Mouse (Mus musculus) macrophage (primary cell): ENCODE results near the gene Map2k5. TPM values are rescaled to one million over a fixed set of nuclear protein-coding genes. Genes with fewer than 3 reads are reported as not detected.

ENCODE experiments used
- H3K27ac ChIP-seq: fragments of 350-480 bp; formaldehyde crosslinking; 2 replicates; pipeline ENCODE4 v1.9.0; 2021
- H3K36me3 ChIP-seq: fragments of 350-480 bp; formaldehyde crosslinking; 2 replicates; pipeline ENCODE4 v1.9.0; 2021; ENCODE audit errors: inconsistent target
- H3K4me3 ChIP-seq: fragments of 350-480 bp; formaldehyde crosslinking; 2 replicates; pipeline ENCODE4 v1.9.0; 2021; ENCODE audit errors: inconsistent target
- H3K79me2 ChIP-seq: fragments of 350-480 bp; formaldehyde crosslinking; 2 replicates; pipeline ENCODE4 v1.9.0; 2021; ENCODE audit errors: inconsistent target
- WGBS: methylation state at CpG from one replicate; pipeline ENCODE4 v1.1.7; 2026; ENCODE audit warnings: inconsistent platforms; ENCODE audit not compliant: missing documents; 5-methylcytosine and 5-hydroxymethylcytosine counted together
- polyA plus RNA-seq: library from polyadenylated mRNA; stranded (reverse); fragments of 250-400 nt; gene quantifications from 3 replicates; pipeline ENCODE4 v1.2.4, GENCODE M21; 2018; ENCODE audit warnings: inconsistent platforms

Gene Map2k5
- polyA plus RNA-seq, 1 experiment from 2014 or later, result 30.0 TPM

- H3K36me3 ChIP-seq, result peaks cover 15% of the 10 kb centered on the region; the same call in 1 of the 2 replicates
- H3K27ac ChIP-seq, result no peak overlapping the region
- no peak overlapping the region for H3K4me3 ChIP-seq
- WGBS, result 71% methylated on average over 1 of the region's 1 CpGs
- no peaks in the 10 kb centered on the region for H3K79me2 ChIP-seq
Observed at GRCm38 (mm10) chr9:63263188-63263587, 114.5 kb downstream of the Map2k5 start.

DNA sequence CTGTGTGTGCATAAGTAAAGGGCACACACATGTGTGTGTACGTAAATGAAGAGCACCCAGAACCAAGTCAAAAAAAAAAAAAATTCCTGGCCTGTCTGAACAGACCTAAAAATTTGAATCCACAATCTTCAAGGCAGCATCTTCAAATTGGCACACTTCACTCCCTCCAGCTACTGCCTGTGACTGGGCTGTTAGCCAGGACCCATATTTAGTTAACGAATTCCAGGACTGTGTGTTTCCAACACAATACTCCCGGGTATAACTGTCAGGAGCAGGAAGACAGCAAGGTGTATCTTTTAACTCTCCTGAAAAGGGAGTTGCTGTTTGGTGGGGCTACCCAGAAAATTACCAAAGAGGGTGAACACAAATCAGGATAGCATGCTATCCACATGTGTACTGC, 118.9 kb downstream of the Map2k5 start:
- H3K79me2 ChIP-seq, result no peaks in the 10 kb centered on the region
- no peak overlapping the region for H3K4me3 ChIP-seq
- H3K27ac ChIP-seq, result no peak overlapping the region
- peaks cover 32% of the 10 kb centered on the region for H3K36me3 ChIP-seq
- 94% methylated on average over 3 of the region's 3 CpGs for WGBS

DNA sequence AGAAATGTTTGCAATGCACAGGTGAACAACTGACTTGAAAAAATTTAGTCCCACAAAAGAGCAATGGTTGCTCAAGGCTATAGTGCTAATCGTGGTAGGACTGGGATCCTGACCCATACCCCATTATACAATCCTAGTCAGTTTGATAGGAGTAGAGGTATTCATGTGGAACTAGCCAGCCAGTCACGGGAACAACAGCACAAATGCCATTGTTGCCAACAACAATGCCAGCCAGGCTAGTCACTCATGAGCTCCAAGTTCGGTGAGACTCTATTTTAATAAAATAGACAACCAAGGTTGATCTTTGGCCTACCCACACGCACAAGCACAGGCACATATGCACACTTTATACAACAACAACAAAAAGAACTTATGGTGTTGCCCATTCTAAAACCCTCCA, 120.0 kb downstream of the Map2k5 start:
- Histone ChIP-seq H3K79me2 (no peaks in the 10 kb centered on the region), H3K4me3 (no peak overlapping the region), H3K27ac (no peak overlapping the region), H3K36me3 (peaks cover 32% of the 10 kb centered on the region)
- WGBS, result 92% methylated on average over 4 of the region's 4 CpGs

DNA sequence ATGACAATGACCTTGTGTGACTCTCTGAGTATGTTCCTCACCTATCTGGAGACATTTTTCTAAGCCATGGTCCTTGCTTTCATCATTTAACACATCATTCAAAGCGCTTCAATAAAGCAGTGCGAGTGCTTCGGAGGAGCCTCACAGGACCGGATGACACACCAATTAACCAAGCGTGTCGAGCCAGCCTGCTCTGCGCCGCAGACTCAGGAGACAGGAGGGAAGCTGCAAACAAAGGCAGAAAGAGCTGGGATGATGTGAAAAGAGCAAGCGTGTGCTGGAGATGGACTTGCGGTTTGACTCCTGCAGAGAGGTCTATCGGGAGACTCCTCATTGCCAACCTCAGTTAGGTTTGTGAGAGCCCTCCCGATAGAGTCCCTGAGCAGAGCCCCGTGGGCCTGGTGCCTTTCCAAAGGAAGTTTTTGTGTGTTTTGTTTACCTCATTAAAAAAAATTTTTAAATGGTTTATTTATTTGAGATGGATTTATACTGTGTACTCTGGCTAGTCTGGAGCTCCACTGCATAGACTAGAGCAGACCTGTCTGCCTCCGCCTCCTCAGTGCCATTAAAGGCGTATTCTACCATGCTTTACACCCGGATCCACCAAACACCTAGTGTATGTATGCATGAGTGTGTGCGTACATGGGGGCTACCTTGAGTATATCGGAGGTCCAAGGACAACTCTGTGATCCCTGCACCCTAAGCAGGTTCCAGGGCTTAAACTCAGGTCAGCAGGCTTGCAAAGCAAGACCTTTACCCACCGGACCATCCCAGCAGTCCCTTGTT, 126.7 kb downstream of the Map2k5 start:
- H3K4me3 ChIP-seq, result no peak overlapping the region
- no peaks in the 10 kb centered on the region for H3K79me2 ChIP-seq
- H3K36me3 ChIP-seq, result peaks cover 10% of the 10 kb centered on the region; the same call in 1 of the 2 replicates
- no peak overlapping the region for H3K27ac ChIP-seq
- WGBS, result 99% methylated on average over 17 of the region's 19 CpGs

- H3K4me3 ChIP-seq, result no peak overlapping the region
- peaks cover 19% of the 10 kb centered on the region for H3K36me3 ChIP-seq
- H3K79me2 ChIP-seq, result no peaks in the 10 kb centered on the region
- H3K27ac ChIP-seq, result no peak overlapping the region
Observed at GRCm38 (mm10) chr9:63248095-63248787, 129.5 kb downstream of the Map2k5 start.

DNA sequence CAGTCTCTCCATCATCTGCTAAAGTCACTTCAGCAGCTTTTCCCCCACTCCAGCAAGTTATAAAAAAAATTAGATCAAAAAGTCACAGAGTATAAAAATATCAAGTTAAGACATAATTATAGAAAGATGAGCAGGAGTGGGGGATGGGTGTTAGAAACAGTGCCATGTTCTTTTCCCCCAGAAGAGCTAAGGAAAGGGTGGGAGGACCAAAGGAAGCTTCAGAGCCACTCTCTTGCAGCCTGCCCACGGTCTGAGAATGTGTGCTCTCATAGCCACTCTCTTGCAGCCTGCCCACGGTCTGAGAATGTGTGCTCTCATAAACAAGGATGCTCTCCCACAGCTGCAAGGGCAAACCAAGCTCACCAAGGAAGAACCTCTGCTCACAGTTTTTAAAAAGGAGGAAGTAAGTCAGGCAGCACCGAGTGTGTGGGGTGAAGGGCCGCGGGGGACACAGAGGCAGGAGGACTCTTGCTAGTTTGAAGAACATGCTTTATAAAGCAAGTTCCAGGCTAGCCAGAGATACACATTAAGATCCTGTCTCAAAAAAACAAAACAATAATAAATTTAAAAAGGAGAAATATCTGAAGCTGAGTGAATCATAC, 131.0 kb downstream of the Map2k5 start:
- Histone ChIP-seq H3K36me3 (peaks cover 10% of the 10 kb centered on the region), H3K27ac (no peak overlapping the region), H3K4me3 (no peak overlapping the region), H3K79me2 (no peaks in the 10 kb centered on the region)
- WGBS, result 13% methylated on average over 5 of the region's 5 CpGs

DNA sequence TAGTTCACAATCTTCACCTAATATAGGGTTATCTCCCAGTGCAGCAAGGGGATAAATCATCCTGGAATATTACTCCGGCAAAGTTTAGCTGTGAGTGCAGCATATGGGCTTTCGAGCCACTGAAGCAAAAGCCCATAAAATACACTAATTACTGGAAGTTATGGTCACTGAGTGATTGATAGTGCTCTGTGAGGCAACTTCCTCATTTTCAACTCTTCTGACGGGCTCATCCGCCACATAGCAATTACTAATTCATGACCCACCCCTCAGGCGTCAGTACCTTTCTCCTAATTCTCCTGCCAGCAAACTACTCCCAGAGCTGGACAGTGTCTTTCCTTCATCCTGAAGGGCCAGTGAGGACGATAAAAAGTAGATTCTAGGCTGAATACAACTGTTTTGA, 135.7 kb downstream of the Map2k5 start:
- Histone ChIP-seq H3K36me3 (peaks cover 10% of the 10 kb centered on the region), H3K27ac (no peak overlapping the region), H3K79me2 (no peaks in the 10 kb centered on the region), H3K4me3 (no peak overlapping the region)
- WGBS, result 21% methylated on average over 6 of the region's 6 CpGs

- Histone ChIP-seq H3K36me3 (peaks cover 10% of the 10 kb centered on the region), H3K79me2 (no peaks in the 10 kb centered on the region), H3K27ac (no peak overlapping the region), H3K4me3 (no peak overlapping the region)
- 74% methylated on average over 8 of the region's 8 CpGs for WGBS
Observed at GRCm38 (mm10) chr9:63241241-63241640, 136.5 kb downstream of the Map2k5 start.

DNA sequence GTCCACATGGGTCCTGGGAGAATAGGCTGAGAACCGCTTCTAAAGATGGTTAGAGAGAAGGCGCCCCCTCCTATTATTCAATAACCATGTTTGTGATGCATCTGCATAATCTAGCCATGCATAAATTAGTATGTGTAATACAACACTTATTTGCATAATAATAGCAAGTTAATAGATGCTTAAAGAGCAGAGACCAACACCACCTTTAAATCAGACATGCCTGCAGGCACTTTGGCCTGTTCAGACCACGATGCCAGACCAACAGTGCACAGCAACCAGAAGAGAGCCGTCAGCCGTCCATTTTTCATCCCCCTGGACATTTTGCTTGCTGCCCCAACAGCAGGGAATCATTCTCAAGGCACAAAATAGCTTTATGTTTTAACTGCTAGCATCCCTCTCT, 143.3 kb downstream of the Map2k5 start:
- WGBS, result 92% methylated on average over 5 of the region's 5 CpGs
- Histone ChIP-seq H3K36me3 (0 out of 2 replicates have a peak, but pooled peaks cover 13% of the 10 kb centered on the region), H3K27ac (no peak overlapping the region), H3K79me2 (no peaks in the 10 kb centered on the region), H3K4me3 (no peak overlapping the region)

DNA sequence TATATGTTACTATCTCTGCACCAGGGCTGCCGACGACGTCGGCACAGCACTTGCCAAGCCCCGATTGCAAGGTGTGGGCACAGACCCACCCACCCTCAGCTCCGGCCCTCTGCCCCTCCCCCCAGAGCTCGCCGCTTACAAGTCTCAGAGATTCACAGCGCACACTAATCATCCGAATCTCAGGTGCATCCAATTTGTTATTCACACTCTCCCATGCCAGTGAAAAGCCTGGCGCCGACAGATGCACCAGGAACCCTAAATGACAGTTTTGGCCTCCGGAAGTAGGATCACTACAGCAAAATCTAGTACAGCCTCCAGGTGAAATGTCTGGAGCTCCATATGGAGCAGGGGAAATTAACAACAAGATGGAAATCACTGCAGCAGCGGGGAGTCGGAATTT, 147.4 kb downstream of the Map2k5 start:
- Histone ChIP-seq H3K36me3 (0 out of 2 replicates have a peak, but pooled peaks cover 13% of the 10 kb centered on the region), H3K79me2 (no peaks in the 10 kb centered on the region), H3K27ac (no peak overlapping the region), H3K4me3 (no peak overlapping the region)
- 96% methylated on average over 15 of the region's 15 CpGs for WGBS

DNA sequence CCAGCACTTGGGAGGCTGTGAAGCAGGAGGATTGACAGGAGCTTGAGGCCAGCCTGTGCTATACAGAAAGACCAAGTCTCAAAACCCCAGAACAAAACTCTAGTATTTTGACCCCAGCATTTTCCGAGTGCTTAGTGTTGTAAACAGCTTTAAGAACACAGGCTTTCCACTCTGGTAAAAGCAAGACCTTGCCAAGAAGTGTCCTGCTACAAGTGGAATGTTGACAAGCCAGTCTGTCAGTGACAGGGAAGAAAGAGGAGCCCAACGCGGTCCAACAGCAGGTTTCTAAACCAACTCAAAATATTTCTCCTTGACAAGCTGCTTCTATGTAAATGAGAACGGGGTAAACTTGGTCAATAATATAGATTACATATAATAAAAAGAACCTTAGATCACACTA, 148.6 kb downstream of the Map2k5 start:
- 95% methylated on average over 4 of the region's 4 CpGs for WGBS

GRCm38 (mm10) chr9:63222161-63222560, 155.5 kb downstream of the Map2k5 start:
- H3K36me3 ChIP-seq, result no peaks in the 10 kb centered on the region; the same call in 1 of the 2 replicates
- H3K4me3 ChIP-seq, result no peak overlapping the region
- H3K79me2 ChIP-seq, result no peaks in the 10 kb centered on the region
- WGBS, result 90% methylated on average over 6 of the region's 6 CpGs
- no peak overlapping the region for H3K27ac ChIP-seq

More for the DNA sequence above, 148.6 kb downstream of the Map2k5 start:
- Histone ChIP-seq H3K79me2 (no peaks in the 10 kb centered on the region), H3K27ac (no peak overlapping the region), H3K36me3 (0 out of 2 replicates have a peak, but pooled peaks cover 13% of the 10 kb centered on the region), H3K4me3 (no peak overlapping the region)

- Histone ChIP-seq H3K4me3 (no peak overlapping the region), H3K79me2 (no peaks in the 10 kb centered on the region), H3K36me3 (peaks cover 7% of the 10 kb centered on the region; the same call in 1 of the 2 replicates), H3K27ac (no peak overlapping the region)
- 97% methylated on average over 7 of the region's 7 CpGs for WGBS
Observed at GRCm38 (mm10) chr9:63219851-63220250, 157.9 kb downstream of the Map2k5 start.

DNA sequence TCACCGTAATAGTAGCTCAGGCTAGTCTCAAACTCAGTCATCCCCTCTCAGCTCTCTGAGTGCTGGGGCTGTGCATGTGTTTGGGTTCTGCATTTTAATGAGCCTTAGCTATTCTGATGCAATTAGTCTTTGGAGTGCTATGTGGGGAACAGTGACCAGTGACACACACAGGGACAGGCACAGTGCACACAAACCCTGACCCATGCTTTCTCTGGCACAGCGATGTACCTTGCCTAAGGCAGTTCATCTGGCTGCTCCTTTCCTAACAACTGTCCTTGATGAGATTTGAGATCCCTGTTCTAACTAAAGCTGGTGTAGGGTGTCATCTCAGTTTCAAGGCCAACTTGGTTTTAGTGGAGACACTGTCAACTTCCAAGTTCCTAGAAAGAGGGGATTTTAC, 162.7 kb downstream of the Map2k5 start:
- WGBS, result 97% methylated on average over 2 of the region's 2 CpGs
- Histone ChIP-seq H3K79me2 (no peaks in the 10 kb centered on the region), H3K36me3 (0 out of 2 replicates have a peak, but pooled peaks cover 7% of the 10 kb centered on the region), H3K27ac (no peak overlapping the region), H3K4me3 (no peak overlapping the region)

GRCm38 (mm10) chr9:63206769-63207276, 170.9 kb downstream of the Map2k5 start:
- H3K79me2 ChIP-seq, result no peaks in the 10 kb centered on the region
- WGBS, result 93% methylated on average over 15 of the region's 15 CpGs
- H3K4me3 ChIP-seq, result no peak overlapping the region
- H3K27ac ChIP-seq, result no peak overlapping the region
- no peaks in the 10 kb centered on the region for H3K36me3 ChIP-seq
